Mouse (Mus musculus): ENCODE measurements around the gene Pex13.

Pex13 gene

GRCm38 (mm10) chr11:23665798-23666501 lies at the start of gene Pex13:
Gene Pex13 (minus strand): TSS chr11:23665959.
- DNase-seq = peak; percentile 93

GRCm38 (mm10) chr11:23712299-23712698 lies 46.5 kb upstream of the Pex13 start:
- DNase-seq = no peak

GRCm38 (mm10) chr11:23704604-23705294 lies 39.0 kb upstream of the Pex13 start:
- no peak for DNase-seq

GRCm38 (mm10) chr11:23701831-23702230 lies 36.1 kb upstream of the Pex13 start:
- no peak for DNase-seq

GRCm38 (mm10) chr11:23699414-23700095 lies 33.8 kb upstream of the Pex13 start:
- DNase-seq = no peak

- DNase-seq = no peak
Observed at GRCm38 (mm10) chr11:23698526-23698925, 32.8 kb upstream of the Pex13 start.

GRCm38 (mm10) chr11:23695847-23696246 lies 30.1 kb upstream of the Pex13 start:
- no peak for DNase-seq

- DNase-seq = no peak
Observed at GRCm38 (mm10) chr11:23693286-23693685, 27.5 kb upstream of the Pex13 start.

- no peak for DNase-seq
Observed at GRCm38 (mm10) chr11:23688060-23688459, 22.3 kb upstream of the Pex13 start.

- no peak for DNase-seq
Observed at GRCm38 (mm10) chr11:23686671-23687070, 20.9 kb upstream of the Pex13 start.

GRCm38 (mm10) chr11:23682561-23682960 lies 16.8 kb upstream of the Pex13 start:
- no peak for DNase-seq

- DNase-seq = no peak
Observed at GRCm38 (mm10) chr11:23680435-23680950, 14.7 kb upstream of the Pex13 start.

- DNase-seq = peak; percentile 28
Observed at GRCm38 (mm10) chr11:23679044-23679642, 13.4 kb upstream of the Pex13 start.

GRCm38 (mm10) chr11:23676100-23676499 lies 10.3 kb upstream of the Pex13 start:
- no peak for DNase-seq

- no peak for DNase-seq
Observed at GRCm38 (mm10) chr11:23672256-23672749, 6.5 kb upstream of the Pex13 start.

GRCm38 (mm10) chr11:23667128-23667527 lies 1.4 kb upstream of the Pex13 start:
- DNase-seq = no peak

- DNase-seq = no peak
Observed at GRCm38 (mm10) chr11:23666526-23666925, 767 bp upstream of the Pex13 start.

GRCm38 (mm10) chr11:23665311-23665786 lies 410 bp downstream of the Pex13 start, which contains the start of gene Pus10:
Gene Pus10 (plus strand): TSS chr11:23665674.
- no peak for DNase-seq

GRCm38 (mm10) chr11:23664232-23664631 lies 1.5 kb downstream of the Pex13 start:
- no peak for DNase-seq

GRCm38 (mm10) chr11:23657791-23658190 lies 8.0 kb downstream of the Pex13 start:
- no peak for DNase-seq

- DNase-seq = no peak
Observed at GRCm38 (mm10) chr11:23653666-23654065, 12.1 kb downstream of the Pex13 start.

- no peak for DNase-seq
Observed at GRCm38 (mm10) chr11:23647835-23648234, 17.9 kb downstream of the Pex13 start.

GRCm38 (mm10) chr11:23647431-23647830 lies 18.3 kb downstream of the Pex13 start:
- no peak for DNase-seq
